In the genomic region with DNA sequence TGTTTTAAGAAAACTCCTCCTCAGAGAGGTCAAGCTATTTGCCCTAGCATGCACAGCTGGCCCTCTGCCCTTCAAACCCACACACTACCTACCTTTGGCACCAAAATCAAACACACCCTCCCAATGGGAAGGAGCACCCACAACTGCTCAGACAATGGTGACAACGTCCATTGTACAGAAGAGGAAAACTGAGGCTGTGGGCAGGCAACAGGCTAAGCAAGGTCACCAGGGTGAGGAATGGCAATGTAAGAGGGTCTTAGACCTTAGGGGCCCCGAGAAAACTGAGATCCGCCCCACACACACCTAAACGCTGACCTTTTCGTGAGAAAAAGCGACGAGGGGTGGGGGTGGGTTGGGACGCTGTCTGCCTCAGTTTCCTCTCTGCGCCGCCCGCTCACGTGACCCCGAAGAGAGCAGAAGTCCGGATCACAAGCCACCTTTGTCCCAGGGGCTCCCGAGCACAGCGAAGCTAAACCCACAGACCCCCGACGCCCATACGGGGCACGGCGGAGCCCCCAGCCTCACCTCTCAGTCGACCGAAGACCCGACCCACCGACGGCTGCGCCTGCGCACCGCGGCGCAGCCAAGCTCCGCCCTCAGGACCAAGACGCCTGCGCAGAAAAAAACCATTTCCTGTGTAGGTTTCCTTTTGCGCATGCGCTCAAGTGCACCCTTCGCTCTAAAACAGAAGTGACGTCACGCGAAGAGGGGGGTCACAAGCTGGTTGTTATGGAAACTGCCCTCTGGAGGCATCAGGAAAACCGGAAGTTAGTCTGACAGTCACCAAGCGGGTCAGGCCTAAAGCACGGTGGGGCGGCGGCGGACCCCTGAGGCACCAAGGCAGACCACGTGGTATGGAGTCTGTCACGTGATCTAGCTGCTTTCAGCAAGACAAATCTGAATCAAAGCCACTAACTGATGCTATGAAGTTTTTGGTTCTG, we compare ENCODE assay signal across 8 mouse cellular contexts. TPM values are rescaled to one million over a fixed set of nuclear protein-coding genes. Genes with fewer than 3 reads are reported as not detected.
DNase-seq lines count a peak whose midpoint lies in the region; ATAC-seq lines count a peak whose summit lies in the region.

A gene (minus strand): TSS at position 579 of the 941 bp plus-strand sequence.

- peak within 1 kb of the TSS; percentile 88 for H3K9ac ChIP-seq in hindbrain, embryonic 16.5 days (ENCODE audit: low read depth, low read length)

- no peaks in the 10 kb centered on the region for H3K9me3 ChIP-seq in hindbrain, embryonic 16.5 days (ENCODE audit: control insufficient read depth, low read length)

- peaks cover 51% of the 10 kb centered on the region for H3K79me2 ChIP-seq in macrophage (ENCODE audit: inconsistent target)

- peak within 1 kb of the TSS; percentile 85 for H3K4me3 ChIP-seq in hindbrain, embryonic 16.5 days (ENCODE audit: low read length)
- peak within 1 kb of the TSS; percentile 97 for H3K4me3 ChIP-seq in macrophage (ENCODE audit: inconsistent target)

- under 1% methylated on average over 44 of the region's 48 CpGs for WGBS in hindbrain, embryonic 16.5 days
- WGBS in macrophage (ENCODE audit: missing documents): under 1% methylated on average over 48 of the region's 48 CpGs

- peak within 1 kb of the TSS; percentile 56 for H3K27ac ChIP-seq in hindbrain, embryonic 16.5 days (ENCODE audit: low read depth, low read length)
- H3K27ac ChIP-seq in macrophage: peak within 1 kb of the TSS; percentile 65

- H3K4me1 ChIP-seq in hindbrain, embryonic 16.5 days (ENCODE audit: control insufficient read depth, insufficient read depth, low read depth, low read length): peaks cover 22% of the 10 kb centered on the region

- no peaks in the 10 kb centered on the region for H3K27me3 ChIP-seq in hindbrain, embryonic 16.5 days (replicated peaks; ENCODE audit: control insufficient read depth, insufficient read depth, low read length)

- peak; percentile 98 for DNase-seq in WW6 (ENCODE audit: low read depth, low spot score)
- DNase-seq in cerebellum, postnatal 4 days (ENCODE audit: low spot score in 2 of 2): peak; percentile 96 to 98
- peak; percentile 100 for DNase-seq in gastrocnemius, adult 18-20 months (ENCODE audit: low spot score)
- peak; percentile 99 for DNase-seq in left cerebral cortex, adult 18-20 months (ENCODE audit: low spot score in 2 of 2)
- DNase-seq in right cerebral cortex, adult 18-20 months: peak; percentile 100
- peak; percentile 99 for DNase-seq in urinary bladder, postnatal 10 days (ENCODE audit: low spot score)

- no peaks in the 10 kb centered on the region for H3K36me3 ChIP-seq in hindbrain, embryonic 16.5 days (ENCODE audit: control insufficient read depth, insufficient read depth, low read length)
- no peaks in the 10 kb centered on the region for H3K36me3 ChIP-seq in macrophage (ENCODE audit: inconsistent target)

- peak; percentile 94 for ATAC-seq in hindbrain, embryonic 16.5 days

- H3K4me2 ChIP-seq in hindbrain, embryonic 16.5 days (ENCODE audit: low read length): peak within 1 kb of the TSS; percentile 97

RNA-seq across cellular contexts. Expression of the gene that starts here (rescaled TPM):
- total RNA-seq in gastrocnemius, adult 18-20 months (2021): 100 to 1,000 TPM; 101 to 103 TPM
- polyA plus RNA-seq in hindbrain, embryonic 16.5 days (2015; fragmentation: Nextera tagmentation; extraction: Ambion mirVana): 334 and 346 TPM in 2 replicates
- 100 to 1,000 TPM; 178 to 182 TPM for total RNA-seq in left cerebral cortex, adult 18-20 months (2021)
- total RNA-seq in macrophage (2018; cell fraction: chromatin; rRNA removed): 100 to 1,000 TPM in 1 of 26 experiments, 10 to 100 TPM in 25; 24.2 to 103 (median 59.6) TPM
- total RNA-seq in macrophage (2018; cell fraction: cytosol; rRNA removed): 10 to 100 TPM; 66.5 to 91.5 (median 82.1) TPM
- 10 to 100 TPM; 29.7 to 79.2 (median 53.5) TPM for total RNA-seq in macrophage (2018; cell fraction: nucleus; rRNA removed)
- 65.8 to 82.0 TPM (median 68.8 TPM) in 3 replicates for polyA plus RNA-seq in macrophage (2018)

Comparison
In these comparisons a context has a peak if more than half of its experiments do, and no peak if none do; other contexts are left out.
1. Peak in every context shown above with its lines: DNase-seq, ATAC-seq, H3K4me3 ChIP-seq and H3K27ac ChIP-seq.